Mouse (Mus musculus) layer of hippocampus, adult 18-20 months (tissue): ENCODE data around the gene Hdac10. TPM values are rescaled to one million over a fixed set of nuclear protein-coding genes. Genes with fewer than 3 reads are reported as not detected.
A peak's percentile ranks its signal among the peaks of the same experiment; 100 is the strongest.

Source experiments
- DNase-seq, 2 experiments: peaks; one replicate each; pipeline ENCODE4 v3.0.0; 2022; ENCODE audit warnings: low spot score in 2 of 2
- long read RNA-seq: library from polyadenylated mRNA; stranded (forward); transcript quantifications from one replicate; pipeline ENCODE4 v2.0.0, GENCODE M21; 2021
- total RNA-seq, 2 experiments: library from RNA; stranded (reverse); gene quantifications; 2 replicates each; pipeline ENCODE4 v1.2.3; 2021

Gene Hdac10
- 10 to 100 TPM; 12.4 to 12.5 TPM for total RNA-seq
- long read RNA-seq, partial matches to known transcripts = 1 of 25 reads
- long read RNA-seq, other reads (novel, unspliced or antisense) = 20 of 25 reads

DNA sequence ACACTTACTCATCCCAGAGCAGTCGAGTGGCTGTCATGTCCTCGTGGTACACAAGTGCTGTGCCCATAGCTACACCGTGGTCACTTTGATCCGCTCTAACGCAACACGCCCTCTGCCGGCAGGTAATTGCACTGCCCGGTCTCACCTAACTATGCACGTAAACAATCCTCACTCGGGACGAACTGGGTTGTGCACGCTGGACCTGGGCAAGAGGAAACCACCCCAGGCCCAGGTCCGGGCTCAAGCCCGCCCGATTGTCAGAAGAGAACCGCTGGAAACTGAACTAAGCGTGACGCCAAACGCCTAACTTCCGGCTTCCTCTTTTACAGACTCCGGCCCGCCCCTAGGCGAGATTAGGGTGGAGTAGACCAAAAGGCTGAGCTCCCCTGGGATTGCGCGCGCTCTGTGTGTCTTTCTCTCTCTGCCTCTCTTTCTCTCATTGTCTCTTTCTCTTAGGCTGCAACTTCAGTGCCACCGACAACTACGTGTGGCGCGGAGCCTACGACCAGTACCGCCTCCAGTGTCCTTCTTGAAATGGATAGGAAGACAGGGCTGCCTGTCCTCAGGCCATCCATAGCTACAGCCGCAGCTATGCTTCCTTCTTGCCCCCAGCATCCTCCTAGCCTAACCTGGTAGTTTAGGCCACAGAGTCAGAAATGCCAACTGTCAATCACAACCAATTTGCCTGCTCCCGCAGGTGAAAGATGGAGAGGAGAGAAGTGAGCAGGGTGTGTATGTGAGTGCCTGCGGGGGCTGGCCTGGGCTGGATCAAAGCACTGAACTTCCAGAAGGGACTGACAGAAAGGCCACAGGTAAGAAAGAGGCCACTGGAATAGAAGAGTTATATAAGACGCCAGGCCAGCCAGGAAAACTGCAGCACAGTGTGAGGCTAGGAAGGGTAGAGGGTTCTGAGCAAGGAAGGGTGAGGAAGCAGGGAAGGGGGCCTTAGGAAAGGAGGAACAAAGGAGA, at the start of gene Hdac10:
TSS of gene Hdac10 (minus strand) at position 319 of the 969 bp plus-strand sequence.
- peak; percentile 68 to 91 for DNase-seq

DNA sequence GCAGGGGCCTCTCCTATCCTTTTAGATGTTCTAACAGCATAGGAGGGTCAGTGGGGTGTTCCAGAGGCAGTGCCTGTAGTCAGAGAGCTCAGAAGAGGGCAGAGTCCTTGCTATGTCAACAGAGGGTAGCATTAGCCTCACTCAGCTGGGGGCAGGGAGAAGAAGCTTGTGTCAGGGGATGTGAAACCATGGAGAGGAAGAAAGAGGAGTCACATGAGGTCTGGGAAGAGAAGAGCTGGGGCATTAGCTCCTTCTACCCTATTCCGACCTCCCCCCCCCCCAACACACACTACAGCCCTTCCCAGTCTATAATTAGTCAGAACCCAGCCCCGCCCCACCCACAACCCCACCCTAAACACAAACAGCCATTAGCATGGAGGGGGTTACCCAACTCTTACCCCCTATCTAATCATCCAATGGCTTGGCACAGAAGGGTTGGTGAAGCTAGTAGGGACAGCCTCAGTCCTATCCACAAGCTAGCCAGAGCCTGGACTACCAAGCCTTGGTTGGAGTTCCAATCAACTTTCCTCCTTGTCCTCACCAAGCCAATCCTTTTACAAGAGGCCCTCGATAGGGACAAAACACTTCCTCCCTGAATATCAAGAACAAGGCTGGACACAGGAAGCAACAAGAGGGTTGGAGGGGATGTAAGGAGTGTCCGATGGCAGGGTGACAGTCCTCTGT, 49.2 kb upstream of the Hdac10 start:
- DNase-seq = no peak

DNA sequence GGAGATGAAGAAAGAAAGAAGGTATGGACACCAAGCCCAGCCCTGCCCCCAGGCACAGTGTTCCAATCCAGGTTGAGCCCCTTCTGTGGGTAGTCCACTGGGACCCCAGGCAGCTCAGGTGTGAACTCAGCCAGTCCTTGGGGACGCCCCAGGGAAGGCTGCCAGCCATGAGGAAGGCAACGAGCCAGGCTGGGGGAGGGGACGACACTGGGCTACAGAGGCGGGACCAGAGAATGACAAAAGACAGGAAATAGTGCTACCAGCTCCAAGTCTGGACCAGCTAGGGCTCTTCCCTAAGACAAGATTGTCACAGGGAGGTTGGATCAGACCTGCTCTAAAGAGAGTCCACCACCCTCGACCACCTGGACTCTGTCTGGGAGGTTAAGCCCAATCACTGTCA, 48.6 kb upstream of the Hdac10 start:
- DNase-seq = peak in 1 of 2 experiments; percentile 56

DNA sequence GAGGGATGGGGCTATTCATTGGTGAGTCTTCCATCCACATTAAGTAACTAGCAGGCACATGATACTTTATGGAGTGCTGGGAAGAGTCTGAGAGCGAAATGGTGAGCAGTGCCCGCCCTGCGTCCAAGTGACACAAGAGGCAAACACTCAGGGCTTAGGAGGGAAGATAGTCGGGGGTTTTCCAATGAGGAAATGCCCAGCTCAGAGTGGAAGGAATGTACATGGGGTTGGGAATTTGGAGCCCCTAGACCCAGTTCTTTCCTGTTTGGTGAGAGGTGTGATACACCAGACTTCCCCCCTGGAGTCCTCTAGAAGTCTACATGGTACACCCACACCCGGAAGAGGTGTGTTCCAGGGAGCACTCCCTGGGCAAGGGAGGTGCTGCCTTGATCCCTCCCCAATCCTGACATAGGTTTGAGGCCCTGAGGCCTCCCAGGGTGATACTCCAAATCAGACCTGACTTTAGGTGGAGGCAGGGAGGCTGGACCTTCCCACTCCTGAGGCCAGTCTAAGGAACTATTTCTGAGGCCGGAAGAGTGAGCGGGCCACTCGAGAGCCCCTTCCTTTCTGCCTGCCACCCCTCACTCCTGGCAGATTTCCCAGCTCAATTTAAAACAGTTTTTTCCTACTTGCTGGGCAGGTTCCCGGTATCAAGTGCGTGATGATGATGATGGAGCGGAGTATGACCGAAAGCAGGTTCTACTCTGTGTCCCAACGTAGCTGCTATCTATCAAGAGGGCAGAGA, 47.1 kb upstream of the Hdac10 start:
- DNase-seq = no peak

DNA sequence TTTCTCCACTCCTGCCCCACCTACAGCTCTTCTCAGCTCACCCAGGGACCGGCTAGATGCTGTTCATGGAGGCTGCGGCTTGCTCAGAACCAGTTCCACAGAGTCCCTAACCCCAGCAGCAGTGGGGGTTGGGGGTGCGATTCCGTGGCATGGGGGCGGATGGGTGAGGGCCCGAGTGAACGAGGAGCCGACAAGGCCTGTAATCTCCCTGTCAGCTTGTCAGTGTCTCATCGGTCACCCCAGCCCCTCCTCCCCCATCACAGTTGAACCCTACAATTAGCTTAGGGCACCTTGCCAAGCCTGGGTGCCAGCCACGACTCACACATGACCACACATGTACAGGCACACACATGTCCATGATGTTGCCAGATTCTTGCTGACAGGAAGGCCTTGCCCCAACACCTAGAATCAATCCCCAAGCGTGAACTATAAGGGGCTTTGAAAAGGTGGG, 46.4 kb upstream of the Hdac10 start:
- no peak for DNase-seq

DNA sequence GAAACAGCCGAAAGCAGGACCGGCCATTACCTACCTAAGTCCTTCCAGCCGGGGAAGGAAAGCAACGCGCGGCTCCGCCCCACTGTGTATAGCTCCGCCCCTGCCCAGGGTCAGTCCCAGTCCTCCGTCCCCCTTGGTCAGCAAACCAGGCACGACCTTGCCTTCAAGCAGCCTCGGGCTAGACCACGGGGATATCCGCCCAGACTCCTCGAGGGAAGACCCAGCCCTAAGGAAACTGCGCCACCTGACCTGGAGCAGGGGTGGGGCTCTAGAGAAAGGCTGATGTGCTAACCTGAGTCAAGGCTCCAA, 45.4 kb upstream of the Hdac10 start:
- DNase-seq = peak in 1 of 2 experiments; percentile 22

DNA sequence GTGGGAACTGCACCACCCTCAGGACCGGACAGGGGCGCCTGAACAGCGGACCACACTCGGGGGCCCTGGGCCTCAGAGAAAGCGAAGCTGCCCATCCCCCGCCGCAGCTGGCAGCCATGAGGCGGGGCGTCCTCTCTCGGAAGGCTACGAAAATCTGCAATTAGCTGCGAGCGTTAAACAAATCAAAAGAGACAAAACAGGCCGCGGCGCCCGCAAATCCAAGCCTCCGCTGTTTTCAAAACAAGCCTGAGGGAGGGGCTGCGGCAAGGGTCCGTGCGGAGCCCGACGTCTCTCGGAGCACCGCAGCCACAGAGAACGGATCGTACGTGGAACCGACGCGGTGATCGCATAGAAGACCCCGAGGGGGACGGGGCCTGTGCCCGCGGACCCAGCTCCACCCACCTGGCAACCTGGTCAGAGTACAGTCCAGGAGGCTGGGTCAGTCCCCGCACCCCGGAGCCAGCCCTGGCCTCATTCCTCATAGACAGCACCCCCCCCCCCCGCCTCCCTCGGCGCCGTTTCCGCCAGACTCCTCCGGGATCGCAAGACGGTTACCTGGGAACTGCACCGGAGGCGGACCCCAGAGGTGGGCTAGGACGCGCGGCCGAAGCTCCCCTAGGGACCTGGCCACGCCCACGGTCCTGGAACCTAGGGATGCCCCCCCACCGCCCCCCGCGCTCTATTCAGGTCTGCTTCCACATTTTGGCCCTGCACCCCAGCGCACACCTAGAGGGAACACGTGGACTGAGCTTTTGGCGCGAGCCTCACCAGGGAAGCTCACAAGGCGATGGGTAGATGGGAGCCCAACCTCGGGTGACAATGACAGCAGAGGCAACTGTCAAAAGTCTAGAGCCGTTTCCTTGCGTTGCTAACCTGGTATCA, 44.8 kb upstream of the Hdac10 start:
- DNase-seq = peak in 1 of 2 experiments; percentile 61

DNA sequence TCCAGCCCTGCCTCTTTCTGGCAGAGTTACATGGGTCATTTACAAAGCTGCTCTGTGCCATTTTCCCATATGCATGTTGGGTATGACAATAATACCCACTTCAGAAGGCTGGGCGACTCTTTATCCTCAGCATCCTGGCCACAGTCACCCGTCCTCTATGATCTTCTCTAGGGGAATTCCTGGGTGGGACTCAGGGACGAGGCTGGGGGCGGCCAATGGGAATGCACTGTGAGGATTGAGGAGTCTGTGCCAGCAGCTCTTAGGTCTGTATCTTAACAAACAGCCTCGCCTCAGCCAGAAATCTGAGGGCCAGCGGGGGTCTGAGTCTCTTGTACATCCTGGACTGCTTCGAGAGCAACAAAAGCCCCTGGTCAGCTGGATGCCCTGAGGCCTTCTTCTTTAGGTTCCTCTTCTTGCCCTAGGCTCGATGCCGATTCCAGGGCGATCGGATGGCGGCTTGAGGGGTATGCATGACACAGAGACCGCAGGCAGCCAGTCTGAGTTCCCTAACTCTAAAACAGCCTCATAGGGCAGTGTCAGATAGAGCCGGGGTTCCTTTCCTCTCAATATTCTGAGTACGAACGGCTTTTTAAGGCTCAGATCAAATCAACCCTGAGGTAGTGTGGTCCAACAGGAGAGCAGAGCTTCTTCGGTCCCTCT, 43.9 kb upstream of the Hdac10 start:
- DNase-seq = no peak

DNA sequence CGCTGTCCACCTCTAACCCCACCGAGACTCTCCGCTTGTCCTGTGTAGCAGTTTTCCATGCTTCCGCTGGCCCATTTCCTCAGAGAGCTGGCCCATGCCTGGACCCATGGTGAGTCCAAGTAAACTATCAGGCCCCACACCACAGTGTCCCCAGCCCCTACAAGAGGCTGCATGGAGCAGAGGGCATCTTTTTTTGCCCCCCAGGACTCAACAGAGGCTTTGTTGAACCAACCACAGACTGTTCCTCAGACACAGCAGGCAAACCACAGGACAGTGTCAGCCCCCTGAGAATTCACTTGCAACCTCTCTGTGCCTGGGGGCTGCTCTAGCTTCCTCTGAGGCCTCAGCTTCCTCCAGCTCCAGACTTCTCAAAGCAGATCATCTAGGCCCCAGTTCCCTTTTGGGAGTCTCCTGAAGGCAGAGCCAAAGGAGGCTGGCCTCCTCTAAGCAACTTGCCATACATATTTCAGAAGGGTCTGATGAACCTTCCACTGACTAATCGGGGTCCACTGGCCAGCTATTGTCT, 43.1 kb upstream of the Hdac10 start:
- no peak for DNase-seq

DNA sequence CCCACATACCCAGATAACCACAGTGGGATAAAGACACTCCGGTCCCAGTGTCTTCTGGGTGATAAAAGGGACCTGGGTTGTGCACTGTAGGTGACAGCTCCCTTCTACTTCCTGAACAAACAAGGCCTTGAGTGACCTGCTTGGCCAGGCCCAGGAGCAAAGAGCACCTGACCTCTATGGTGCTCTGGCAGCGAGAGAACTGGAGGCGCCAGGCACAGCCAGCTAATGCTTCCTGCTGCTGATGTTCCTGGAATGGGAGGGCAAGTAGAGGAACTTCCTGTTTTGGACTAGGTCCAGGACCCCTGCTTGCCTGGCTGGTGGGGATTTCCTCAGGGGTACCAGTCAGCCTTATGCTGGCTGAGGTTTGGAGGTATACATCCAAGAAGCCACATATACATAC, 41.6 kb upstream of the Hdac10 start:
- DNase-seq = no peak

DNA sequence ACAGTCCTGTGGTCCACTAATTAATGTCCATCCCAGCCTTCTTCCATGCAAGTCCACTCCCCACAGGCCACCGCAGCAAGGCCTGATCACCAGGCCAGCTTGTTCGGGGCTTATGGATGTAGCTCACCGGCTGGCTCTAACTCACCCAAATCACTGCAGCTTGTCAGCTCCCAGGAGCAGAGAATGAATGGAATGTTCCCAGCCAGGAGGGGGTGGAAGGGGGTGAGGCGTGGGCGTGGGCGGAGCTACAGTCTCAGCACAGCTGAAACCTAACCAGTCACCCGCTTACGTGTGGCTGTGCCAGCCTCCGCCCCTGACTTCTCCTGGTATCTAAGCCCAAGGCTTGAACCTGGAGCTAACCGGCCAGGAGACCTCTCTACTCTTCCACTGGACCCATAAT, 40.9 kb upstream of the Hdac10 start:
- DNase-seq = peak; percentile 81 to 95

DNA sequence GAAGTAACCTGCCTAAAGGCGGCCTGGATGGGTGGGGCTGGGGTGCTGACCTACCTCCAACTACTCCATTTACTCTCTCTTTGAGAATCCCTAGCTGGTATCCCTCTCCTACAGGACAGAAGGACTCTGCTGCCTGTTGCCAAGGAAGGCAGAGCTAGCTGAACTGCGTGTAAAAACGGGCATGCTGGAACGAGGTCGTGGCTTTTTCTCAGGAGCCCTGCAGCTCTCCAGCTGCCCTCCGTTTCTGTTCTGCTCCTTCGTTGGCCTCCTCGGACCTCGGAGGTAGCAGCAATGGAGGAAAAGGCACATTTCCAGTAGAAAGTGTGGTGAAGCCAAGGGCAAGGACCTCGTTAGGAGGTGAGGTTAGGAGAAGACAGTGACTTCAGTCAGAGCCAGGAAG, 40.4 kb upstream of the Hdac10 start:
- no peak for DNase-seq

DNA sequence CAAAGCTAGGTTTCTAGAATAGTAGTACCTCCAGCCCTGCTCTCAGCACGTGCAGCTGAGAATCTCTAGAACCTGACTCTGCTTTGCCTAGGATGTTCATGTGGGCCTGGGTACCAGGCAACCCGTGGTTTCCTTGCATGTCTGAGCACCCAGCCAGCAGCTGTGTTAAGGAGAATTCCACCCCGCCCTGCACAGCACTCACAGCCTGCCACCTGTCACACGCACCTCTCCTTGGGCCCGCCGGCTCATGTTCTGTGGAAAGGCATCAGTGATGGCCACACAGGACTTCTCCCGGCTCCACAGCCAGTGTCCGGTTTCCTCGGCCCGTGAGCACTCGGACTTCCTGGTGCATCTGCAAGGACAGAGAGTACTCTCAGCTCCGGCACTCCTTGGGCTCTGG, 37.0 kb upstream of the Hdac10 start:
- no peak for DNase-seq

DNA sequence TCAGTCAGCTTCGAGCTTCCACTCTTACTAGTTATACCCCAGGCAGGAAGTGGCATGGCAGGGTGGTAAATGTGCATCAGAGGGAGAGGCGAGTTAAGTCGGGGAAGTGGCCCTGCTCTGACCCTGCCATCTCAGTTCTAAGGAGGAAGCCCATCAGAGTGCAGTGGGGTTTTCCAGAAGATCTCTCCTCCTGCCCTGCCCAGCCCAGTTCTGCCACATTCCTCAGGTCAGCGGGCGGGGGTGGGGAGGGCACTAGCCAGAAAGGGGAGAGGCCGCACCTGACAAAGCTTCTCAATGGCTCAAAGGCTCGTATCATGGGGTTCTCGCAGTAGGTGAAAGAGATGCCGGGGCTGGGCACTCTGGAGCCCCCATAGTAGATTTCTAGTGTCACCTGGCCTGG, 32.9 kb upstream of the Hdac10 start:
- no peak for DNase-seq

DNA sequence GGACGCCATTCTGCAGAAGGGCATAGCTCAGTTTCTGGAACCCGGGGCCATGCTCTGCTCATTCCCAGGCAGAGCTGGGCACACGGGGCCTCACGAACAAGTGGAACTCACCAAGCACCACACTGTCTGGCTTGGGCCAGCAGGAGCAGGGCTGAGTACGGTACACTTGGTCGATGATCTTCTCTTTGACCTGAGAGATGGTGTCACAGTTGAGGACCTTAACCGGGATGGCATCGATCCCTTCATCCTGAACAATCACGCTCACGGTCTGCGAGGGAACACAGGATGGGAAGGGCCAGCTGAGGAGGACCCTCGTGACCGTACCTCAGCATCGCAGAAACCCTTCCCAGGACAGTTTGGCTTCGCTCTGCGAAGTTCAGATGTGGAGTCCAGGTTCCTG, 30.0 kb upstream of the Hdac10 start:
- DNase-seq = no peak

DNA sequence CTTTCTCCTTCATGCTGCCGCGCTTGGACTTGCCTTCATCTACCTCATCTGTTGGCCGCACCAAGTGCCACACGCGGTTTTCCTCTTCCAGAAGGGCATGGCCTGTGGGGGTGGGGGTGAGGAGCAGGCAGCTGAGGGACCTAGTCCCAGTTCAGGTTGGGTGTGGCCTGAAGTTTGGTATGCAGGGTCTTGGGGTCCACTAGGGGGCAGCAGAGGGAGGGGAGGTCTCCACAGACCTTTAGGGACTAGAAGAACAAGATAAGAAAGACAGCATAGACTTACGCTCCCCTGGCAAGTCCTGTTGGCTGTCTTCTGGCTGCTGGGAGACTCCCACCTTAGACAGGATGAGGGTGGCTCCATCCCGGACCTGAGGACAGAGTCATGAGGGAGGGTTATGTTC, 29.5 kb upstream of the Hdac10 start:
- DNase-seq = peak in 1 of 2 experiments; percentile 58

DNA sequence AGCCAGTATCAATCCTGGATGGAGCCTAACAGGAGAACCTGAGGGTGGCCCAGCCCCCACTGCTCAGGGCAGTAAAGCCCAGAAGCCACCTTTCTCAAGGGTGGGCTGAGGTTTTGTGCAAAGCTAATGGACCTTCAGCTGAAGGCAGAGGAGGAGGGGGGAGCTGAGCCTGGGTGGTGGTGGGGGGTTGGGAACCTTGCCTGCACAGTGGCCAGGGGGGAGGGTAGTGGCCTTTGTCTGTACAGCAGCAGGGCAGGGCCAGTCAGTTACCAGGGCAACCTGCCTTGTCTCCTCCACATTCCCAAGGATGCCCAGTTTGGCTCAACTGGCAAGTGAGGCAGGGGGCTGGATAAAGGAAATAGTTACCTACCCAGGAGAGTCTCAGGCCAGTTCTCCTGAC, 23.8 kb upstream of the Hdac10 start:
- DNase-seq = no peak

DNA sequence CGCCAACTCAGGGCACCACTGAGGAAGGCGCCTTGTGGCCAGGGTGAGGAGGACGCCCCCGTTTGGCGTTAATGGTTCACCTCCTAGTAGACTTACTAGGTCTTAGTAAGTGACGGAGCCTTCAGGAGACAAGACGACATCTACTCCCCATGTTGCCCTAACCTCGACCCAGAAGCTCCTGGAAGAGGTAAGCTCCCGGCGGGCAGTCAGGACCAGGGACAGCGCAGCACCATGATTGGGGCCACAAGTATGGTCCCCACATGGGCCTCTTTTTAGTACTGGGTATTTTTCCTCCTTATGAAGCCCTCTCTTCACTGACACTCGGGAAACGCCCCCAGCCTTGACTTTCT, 21.5 kb upstream of the Hdac10 start:
- DNase-seq = no peak

DNA sequence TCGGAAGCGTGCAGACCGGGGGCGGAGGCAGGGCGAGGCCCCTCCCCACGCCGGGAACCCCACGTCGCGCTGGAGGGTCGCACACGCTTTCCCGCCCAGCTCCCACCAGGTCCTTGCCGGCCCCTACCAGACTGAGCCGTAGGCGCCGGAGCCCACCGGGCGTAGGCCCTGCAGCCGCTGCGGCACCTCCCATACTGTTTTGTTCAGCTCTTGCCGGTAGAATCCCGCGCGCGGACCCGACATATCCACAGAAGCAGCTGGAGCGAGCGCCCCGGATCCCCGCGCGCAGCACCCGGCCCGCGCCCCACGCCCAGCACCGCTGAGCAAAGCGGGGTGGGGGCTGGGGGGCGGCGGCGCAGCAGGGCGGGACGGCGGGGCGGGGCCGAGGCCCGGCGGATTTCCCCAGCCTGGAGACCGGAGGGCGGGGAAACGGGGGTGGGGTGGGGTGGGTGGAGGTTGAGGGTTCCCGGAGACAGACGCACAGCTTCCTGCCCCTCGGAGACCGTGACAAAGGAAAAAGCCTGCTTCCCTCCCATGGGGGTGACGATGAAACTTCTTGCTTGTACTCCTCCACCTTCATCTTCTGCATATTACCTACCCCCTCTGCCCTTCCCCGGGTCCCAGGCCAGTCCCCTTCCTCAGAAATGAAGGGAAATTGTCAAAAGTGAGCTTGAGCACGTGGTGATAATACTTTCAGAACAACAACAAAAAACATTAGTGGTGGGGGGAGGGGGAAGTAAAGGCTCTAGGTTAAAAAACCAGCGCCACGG, 21.0 kb upstream of the Hdac10 start, which contains the start of gene Mapk11:
TSS of gene Mapk11 (minus strand) at position 358 of the 770 bp plus-strand sequence.
- no peak for DNase-seq
